ENCODE assay signal across 8 mouse cellular contexts in the genomic region with DNA sequence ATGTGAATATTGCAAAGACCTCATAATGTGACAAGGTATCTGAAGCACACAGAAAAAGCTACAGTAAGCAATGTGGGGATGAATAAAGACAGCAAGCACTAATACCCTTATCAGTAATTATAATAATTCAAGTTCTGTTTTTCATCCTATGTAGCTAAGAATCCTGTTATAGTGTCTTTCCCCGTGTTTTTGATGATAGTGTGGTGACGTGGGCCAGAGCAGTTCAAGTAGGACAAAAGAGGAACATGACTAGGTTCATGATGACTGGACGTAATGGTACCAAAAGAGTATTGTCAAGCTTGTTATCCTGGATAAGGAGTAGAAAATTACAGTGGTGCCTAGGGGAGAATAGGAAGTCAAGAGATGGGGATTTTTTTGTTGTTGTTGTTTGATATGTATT. TPM values are rescaled to one million over a fixed set of nuclear protein-coding genes. Genes with fewer than 3 reads are reported as not detected.
DNase-seq lines count a peak whose midpoint lies in the region; ATAC-seq and TF ChIP-seq lines count a peak whose summit lies in the region.

No protein-coding gene starts in this region.

- H3K27me3 ChIP-seq in lung, embryonic 14.5 days (ENCODE audit: insufficient read depth, low read length) = no peaks in the 10 kb centered on the region
- no peaks in the 10 kb centered on the region for H3K27me3 ChIP-seq in forebrain, embryonic 11.5 days (ENCODE audit: control insufficient read depth, insufficient read depth, low read length)
- H3K27me3 ChIP-seq in liver, embryonic 13.5 days = no peaks in the 10 kb centered on the region
- no peaks in the 10 kb centered on the region for H3K27me3 ChIP-seq in stomach, embryonic 16.5 days (ENCODE audit: control insufficient read depth, insufficient read depth, low read length)

- H3K9me3 ChIP-seq in lung, embryonic 14.5 days (ENCODE audit: low read depth, low read length) = no peaks in the 10 kb centered on the region
- H3K9me3 ChIP-seq in forebrain, embryonic 11.5 days (ENCODE audit: control insufficient read depth, low read length) = no peaks in the 10 kb centered on the region
- H3K9me3 ChIP-seq in liver, embryonic 13.5 days (replicated peaks) = no peaks in the 10 kb centered on the region
- no peaks in the 10 kb centered on the region for H3K9me3 ChIP-seq in stomach, embryonic 16.5 days (replicated peaks; ENCODE audit: control insufficient read depth, low read length)

- H3K27ac ChIP-seq in lung, embryonic 14.5 days (ENCODE audit: low read depth) = peak overlapping the region; percentile 92; the same call in 1 of the 2 replicates
- no peak overlapping the region for H3K27ac ChIP-seq in forebrain, embryonic 11.5 days (ENCODE audit: low read depth, low read length)
- H3K27ac ChIP-seq in liver, embryonic 13.5 days = peak overlapping the region; percentile 92
- H3K27ac ChIP-seq in stomach, embryonic 16.5 days (ENCODE audit: low read length) = no peak overlapping the region

- peaks cover 4% of the 10 kb centered on the region; the same call in 1 of the 2 replicates for H3K4me1 ChIP-seq in lung, embryonic 14.5 days (ENCODE audit: insufficient read depth)
- H3K4me1 ChIP-seq in forebrain, embryonic 11.5 days (replicated peaks; ENCODE audit: control insufficient read depth, insufficient read depth, low read length) = no peaks in the 10 kb centered on the region; the same call in 1 of the 2 replicates
- H3K4me1 ChIP-seq in liver, embryonic 13.5 days (replicated peaks) = peaks cover 29% of the 10 kb centered on the region
- H3K4me1 ChIP-seq in stomach, embryonic 16.5 days (ENCODE audit: control insufficient read depth, insufficient read depth, low read length) = peaks cover 14% of the 10 kb centered on the region; the same call in 1 of the 2 replicates

- peak overlapping the region; percentile 72 for H3K4me3 ChIP-seq in lung, embryonic 14.5 days (ENCODE audit: low read depth, low read length)
- H3K4me3 ChIP-seq in forebrain, embryonic 11.5 days (ENCODE audit: low read depth, low read length) = peak overlapping the region; percentile 71; the same call in 1 of the 2 replicates
- H3K4me3 ChIP-seq in liver, embryonic 13.5 days (replicated peaks) = peak overlapping the region; percentile 82
- H3K4me3 ChIP-seq in stomach, embryonic 16.5 days (replicated peaks; ENCODE audit: low read length) = peak overlapping the region; percentile 83

- 61% methylated on average over 3 of the region's 3 CpGs for WGBS in lung, embryonic 14.5 days
- 77% methylated on average over 3 of the region's 3 CpGs for WGBS in forebrain, embryonic 11.5 days
- WGBS in liver, embryonic 13.5 days (ENCODE audit: insufficient replicate concordance) = 24% methylated on average over 3 of the region's 3 CpGs
- 67% methylated on average over 3 of the region's 3 CpGs for WGBS in stomach, embryonic 16.5 days

- DNase-seq in lung, embryonic 14.5 days = no peak
- no peak for DNase-seq in lung, postnatal 4 days
- DNase-seq in forebrain, embryonic 11.5 days (ENCODE audit: low spot score) = no peak
- no peak for DNase-seq in liver, embryonic 13.5 days
- no peak for DNase-seq in layer of hippocampus, adult 9-10 months (ENCODE audit: low spot score)
- DNase-seq in layer of hippocampus, postnatal 36 days = no peak
- DNase-seq in ovary, postnatal 14 days (ENCODE audit: low spot score) = no peak

- no peak for TF ChIP-seq CTCF in lung, embryonic 14.5 days (IDR thresholded peaks at IDR 0.05; ENCODE audit: low read depth)

- H3K4me2 ChIP-seq in lung, embryonic 14.5 days = peak overlapping the region; percentile 62
- H3K4me2 ChIP-seq in forebrain, embryonic 11.5 days (ENCODE audit: low read depth, low read length, severe bottlenecking) = peak overlapping the region; percentile 75; the same call in 1 of the 2 replicates
- H3K4me2 ChIP-seq in liver, embryonic 13.5 days = peak overlapping the region; percentile 89
- H3K4me2 ChIP-seq in stomach, embryonic 16.5 days (ENCODE audit: low read depth, low read length) = peak overlapping the region; percentile 79

- no peak for ATAC-seq in lung, embryonic 14.5 days (ENCODE audit: insufficient read depth)
- ATAC-seq in forebrain, embryonic 11.5 days (replicated peaks; ENCODE audit: low FRiP score) = no peak
- ATAC-seq in liver, embryonic 13.5 days (ENCODE audit: low read depth) = no peak
- ATAC-seq in stomach, embryonic 16.5 days (ENCODE audit: insufficient read depth, low FRiP score) = no peak

- H3K36me3 ChIP-seq in lung, embryonic 14.5 days (ENCODE audit: insufficient read depth) = no peaks in the 10 kb centered on the region
- H3K36me3 ChIP-seq in forebrain, embryonic 11.5 days (ENCODE audit: control insufficient read depth, insufficient read depth, low read length) = no peaks in the 10 kb centered on the region
- H3K36me3 ChIP-seq in liver, embryonic 13.5 days = 0 out of 2 replicates have a peak, but pooled peaks cover 3% of the 10 kb centered on the region
- no peaks in the 10 kb centered on the region for H3K36me3 ChIP-seq in stomach, embryonic 16.5 days (ENCODE audit: control insufficient read depth, insufficient read depth, low read length)

- peak overlapping the region; percentile 71 for H3K9ac ChIP-seq in lung, embryonic 14.5 days
- H3K9ac ChIP-seq in forebrain, embryonic 11.5 days (ENCODE audit: low read length) = no peak overlapping the region; the same call in 1 of the 2 replicates
- H3K9ac ChIP-seq in liver, embryonic 13.5 days = peak overlapping the region; percentile 85
- H3K9ac ChIP-seq in stomach, embryonic 16.5 days (ENCODE audit: low read length) = peak overlapping the region; percentile 91; the same call in 1 of the 2 replicates

RNA-seq across cellular contexts. Expression of a gene that starts 1.1 kb away (rescaled TPM):
- polyA plus RNA-seq in lung, embryonic 14.5 days (2014; fragmentation: Nextera tagmentation; extraction: Ambion mirVana) = 5.7 and 6.6 TPM in 2 replicates
- 7.7 and 8.3 TPM in 2 replicates for polyA plus RNA-seq in forebrain, embryonic 11.5 days (2014; fragmentation: Nextera tagmentation; extraction: Ambion mirVana)
- 3.0 and 3.7 TPM in 2 replicates for polyA plus RNA-seq in liver, embryonic 13.5 days (2015; fragmentation: Nextera tagmentation; extraction: Ambion mirVana)
- polyA plus RNA-seq in stomach, embryonic 16.5 days (2015; fragmentation: Nextera tagmentation; extraction: Ambion mirVana) = 6.2 and 7.8 TPM in 2 replicates
- 10 to 100 TPM; 11.7 to 13.2 TPM for total RNA-seq in layer of hippocampus, postnatal 36 days (2021)

RNA-seq across cellular contexts. Expression of a gene that starts 1.4 kb away (rescaled TPM):
- polyA plus RNA-seq in lung, embryonic 14.5 days (2014; fragmentation: Nextera tagmentation; extraction: Ambion mirVana) = 31.4 and 33.3 TPM in 2 replicates
- polyA plus RNA-seq in forebrain, embryonic 11.5 days (2014; fragmentation: Nextera tagmentation; extraction: Ambion mirVana) = 29.8 and 35.7 TPM in 2 replicates
- polyA plus RNA-seq in liver, embryonic 13.5 days (2015; fragmentation: Nextera tagmentation; extraction: Ambion mirVana) = 23.0 and 30.1 TPM in 2 replicates
- polyA plus RNA-seq in stomach, embryonic 16.5 days (2015; fragmentation: Nextera tagmentation; extraction: Ambion mirVana) = 28.2 and 35.4 TPM in 2 replicates
- total RNA-seq in layer of hippocampus, postnatal 36 days (2021) = 10 to 100 TPM; 27.5 to 28.3 TPM

Comparison
In these comparisons a context has a peak if more than half of its experiments do, and no peak if none do; other contexts are left out.
1. H3K27ac ChIP-seq: peak in lung, embryonic 14.5 days (single experiment) and liver, embryonic 13.5 days (single experiment); none in forebrain, embryonic 11.5 days (single experiment) and stomach, embryonic 16.5 days (single experiment).
2. Peak in every context shown above with its lines, with median percentiles within 50 percentile points of each other: H3K4me2 ChIP-seq and H3K4me3 ChIP-seq.